Mouse (Mus musculus): Measurements from ENCODE around the gene Fermt1. TPM values are rescaled to one million over a fixed set of nuclear protein-coding genes. Genes with fewer than 3 reads are reported as not detected.
A peak's percentile ranks its signal among the peaks of the same experiment; 100 is the strongest.

Gene Fermt1
- polyA plus RNA-seq (2012; rRNA removed): 11.2 and 19.7 TPM in 2 replicates

DNA sequence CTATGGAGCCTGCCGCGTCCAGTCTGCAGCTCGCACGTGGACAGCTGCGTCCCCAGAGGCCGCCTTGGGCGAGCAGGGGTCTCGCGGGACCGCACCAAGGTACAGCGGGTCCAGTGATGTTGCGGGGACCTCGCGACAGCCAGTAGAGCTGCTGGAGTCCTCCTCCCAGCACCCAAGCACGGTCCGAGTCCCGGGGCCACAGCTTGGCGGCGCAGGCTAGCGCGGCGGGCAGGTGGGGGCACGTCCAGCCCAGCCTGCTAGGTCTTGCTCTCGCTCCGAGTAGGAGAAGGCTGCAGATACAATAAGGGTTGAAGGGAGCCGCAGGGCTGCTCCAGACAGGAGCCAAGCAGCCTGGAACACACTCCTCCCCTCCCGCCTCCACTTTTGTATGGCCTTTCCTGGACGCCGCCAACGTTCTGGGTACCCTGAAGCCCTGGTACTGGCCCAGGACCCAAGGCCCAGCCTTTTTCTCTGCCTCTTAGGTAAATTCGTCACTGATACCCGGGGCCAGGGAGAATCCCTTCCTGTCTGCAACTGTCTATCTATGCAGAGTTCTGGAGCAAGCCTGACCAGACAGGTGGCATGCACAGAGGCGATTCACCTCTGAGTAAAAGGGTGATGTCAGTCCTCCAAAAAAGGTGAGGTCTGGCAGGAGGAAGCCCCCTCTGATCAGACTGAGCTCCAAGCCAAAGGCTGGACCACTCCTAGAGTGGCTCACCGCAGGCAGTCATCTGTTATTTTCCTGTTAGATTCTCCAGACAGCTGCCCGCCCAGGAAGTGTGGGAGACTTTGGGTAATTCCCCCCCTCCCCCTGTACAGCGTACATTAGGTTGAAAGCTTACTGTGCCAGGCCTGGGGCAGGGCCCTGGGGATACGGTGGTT lies at the start of gene Fermt1:
TSS of gene Fermt1 (minus strand) at position 581 of the 882 bp plus-strand sequence.
- Histone ChIP-seq H3K36me3 (ENCODE audit: control insufficient read depth, insufficient read depth, low read length) (peaks cover 3% of the 10 kb centered on the region; the same call in 1 of the 2 replicates), H3K4me1 (ENCODE audit: control insufficient read depth, insufficient read depth, insufficient read length, low read length) (peaks cover 11% of the 10 kb centered on the region; the same call in 1 of the 2 replicates), H3K27ac (ENCODE audit: insufficient read depth, low read depth, low read length) (peak within 1 kb of the TSS; percentile 84), H3K4me3 (ENCODE audit: low read depth, low read length) (peak within 1 kb of the TSS; percentile 78), H3K27me3 (ENCODE audit: control insufficient read depth, insufficient read depth, low read length) (no peaks in the 10 kb centered on the region)
- WGBS: 2% methylated on average over 37 of the region's 37 CpGs
- TF ChIP-seq POLR2A (IDR thresholded peaks at IDR 0.05; ENCODE audit: low read depth, low read length) (peak; percentile 28; the same call in 1 of the 2 replicates), CTCF (IDR thresholded peaks at IDR 0.05; ENCODE audit: extremely low read depth, insufficient read length, insufficient replicate concordance, low read depth, low read length) (no peak)

DNA sequence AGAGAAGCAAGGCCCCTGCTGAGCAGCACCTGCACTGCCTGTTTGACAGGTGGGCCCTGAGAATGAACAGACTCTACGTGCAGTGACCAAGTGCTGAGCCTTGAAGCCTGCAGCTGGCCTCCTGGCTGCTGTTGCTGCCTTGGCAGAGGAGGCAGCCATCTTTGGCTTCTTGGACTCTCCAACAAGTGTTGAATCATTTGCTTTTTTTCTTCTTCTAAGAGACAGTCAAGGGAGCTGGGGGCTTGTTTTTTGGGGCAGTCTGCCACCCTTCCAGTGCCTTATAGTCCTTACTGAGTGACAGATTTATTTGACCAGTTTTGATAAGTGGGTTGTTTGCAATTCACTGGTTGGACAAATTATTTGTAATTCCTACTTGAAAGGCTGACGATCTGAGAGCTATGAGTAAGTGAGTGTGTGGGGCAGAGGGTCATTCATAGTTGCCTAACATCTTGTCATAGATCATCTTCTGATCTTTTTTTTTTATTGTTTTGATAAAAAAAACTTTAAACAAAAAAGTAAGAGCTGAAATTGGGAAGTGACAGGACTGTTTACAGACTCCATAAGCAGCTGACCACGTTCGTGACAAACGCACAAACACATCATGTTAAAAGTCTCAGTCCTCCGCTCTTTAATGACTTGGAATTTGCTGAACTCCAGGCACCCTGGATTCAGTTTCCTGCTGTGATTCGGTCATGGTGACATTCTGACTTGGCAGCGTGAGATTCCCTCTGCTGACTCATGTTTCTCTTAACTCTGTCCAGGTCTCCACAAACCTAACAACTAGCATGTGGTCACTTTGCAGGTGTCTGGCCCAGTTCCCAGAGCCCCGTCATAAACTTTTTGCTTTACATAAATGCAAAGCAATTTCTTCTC lies 47.2 kb upstream of the Fermt1 start:
- H3K27me3 ChIP-seq (ENCODE audit: control insufficient read depth, insufficient read depth, low read length): no peaks in the 10 kb centered on the region
- H3K4me3 ChIP-seq (ENCODE audit: low read depth, low read length): no peak overlapping the region
- TF ChIP-seq POLR2A (IDR thresholded peaks at IDR 0.05; ENCODE audit: low read depth, low read length) (no peak), CTCF (IDR thresholded peaks at IDR 0.05; ENCODE audit: extremely low read depth, insufficient read length, insufficient replicate concordance, low read depth, low read length) (no peak)
- 33% methylated on average over 9 of the region's 9 CpGs for WGBS
- no peaks in the 10 kb centered on the region for H3K36me3 ChIP-seq (ENCODE audit: control insufficient read depth, insufficient read depth, low read length)
- no peak overlapping the region for H3K27ac ChIP-seq (ENCODE audit: insufficient read depth, low read depth, low read length)
- H3K4me1 ChIP-seq (ENCODE audit: control insufficient read depth, insufficient read depth, insufficient read length, low read length): no peaks in the 10 kb centered on the region; the same call in 1 of the 2 replicates

- no peaks in the 10 kb centered on the region; the same call in 1 of the 2 replicates for H3K4me1 ChIP-seq (ENCODE audit: control insufficient read depth, insufficient read depth, insufficient read length, low read length)
- no peak overlapping the region for H3K4me3 ChIP-seq (ENCODE audit: low read depth, low read length)
- H3K36me3 ChIP-seq (ENCODE audit: control insufficient read depth, insufficient read depth, low read length): no peaks in the 10 kb centered on the region
- H3K27me3 ChIP-seq (ENCODE audit: control insufficient read depth, insufficient read depth, low read length): no peaks in the 10 kb centered on the region
- no peak for TF ChIP-seq POLR2A (IDR thresholded peaks at IDR 0.05; ENCODE audit: low read depth, low read length)
- TF ChIP-seq CTCF (IDR thresholded peaks at IDR 0.05; ENCODE audit: extremely low read depth, insufficient read length, insufficient replicate concordance, low read depth, low read length): no peak
- WGBS: 27% methylated on average over 11 of the region's 11 CpGs
- H3K27ac ChIP-seq (ENCODE audit: insufficient read depth, low read depth, low read length): peak overlapping the region; percentile 46
Measured at GRCm38 (mm10) chr2:132989778-132990564, 44.3 kb upstream of the Fermt1 start.

DNA sequence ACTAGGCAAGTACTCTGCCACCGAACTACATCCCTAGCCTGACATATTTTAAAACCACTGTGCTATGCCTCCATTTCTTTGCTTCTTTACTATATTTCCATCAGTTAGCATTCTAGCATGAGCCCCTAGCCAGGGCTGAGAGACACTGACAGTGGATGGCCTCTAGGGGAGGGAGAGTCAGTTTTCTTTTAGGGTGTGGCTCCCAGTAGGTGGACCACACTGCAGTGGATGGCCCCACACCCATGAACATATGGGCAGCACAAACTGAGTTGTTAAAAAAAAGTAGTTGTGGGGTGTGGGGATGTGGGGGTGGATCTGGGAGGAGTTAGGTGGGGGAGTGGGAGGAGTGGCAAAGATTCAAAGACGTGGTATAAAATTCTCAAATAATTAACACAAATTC lies 27.6 kb upstream of the Fermt1 start:
- H3K27me3 ChIP-seq (ENCODE audit: control insufficient read depth, insufficient read depth, low read length): no peaks in the 10 kb centered on the region
- H3K27ac ChIP-seq (ENCODE audit: insufficient read depth, low read depth, low read length): no peak overlapping the region
- 64% methylated on average over 2 of the region's 2 CpGs for WGBS
- H3K36me3 ChIP-seq (ENCODE audit: control insufficient read depth, insufficient read depth, low read length): no peaks in the 10 kb centered on the region
- H3K4me1 ChIP-seq (ENCODE audit: control insufficient read depth, insufficient read depth, insufficient read length, low read length): no peaks in the 10 kb centered on the region
- no peak overlapping the region for H3K4me3 ChIP-seq (ENCODE audit: low read depth, low read length)
- TF ChIP-seq CTCF (IDR thresholded peaks at IDR 0.05; ENCODE audit: extremely low read depth, insufficient read length, insufficient replicate concordance, low read depth, low read length): no peak
- no peak for TF ChIP-seq POLR2A (IDR thresholded peaks at IDR 0.05; ENCODE audit: low read depth, low read length)

- Histone ChIP-seq H3K4me3 (ENCODE audit: low read depth, low read length) (no peak overlapping the region), H3K36me3 (ENCODE audit: control insufficient read depth, insufficient read depth, low read length) (no peaks in the 10 kb centered on the region), H3K27ac (ENCODE audit: insufficient read depth, low read depth, low read length) (no peak overlapping the region), H3K27me3 (ENCODE audit: control insufficient read depth, insufficient read depth, low read length) (no peaks in the 10 kb centered on the region), H3K4me1 (ENCODE audit: control insufficient read depth, insufficient read depth, insufficient read length, low read length) (no peaks in the 10 kb centered on the region)
- 25% methylated on average over 4 of the region's 4 CpGs for WGBS
- TF ChIP-seq CTCF (IDR thresholded peaks at IDR 0.05; ENCODE audit: extremely low read depth, insufficient read length, insufficient replicate concordance, low read depth, low read length) (0 out of 2 replicates have a peak, but pooled peaks have one; percentile 15), POLR2A (IDR thresholded peaks at IDR 0.05; ENCODE audit: low read depth, low read length) (no peak)
Measured at GRCm38 (mm10) chr2:132970772-132971173, 25.1 kb upstream of the Fermt1 start.

GRCm38 (mm10) chr2:132957786-132958185 lies 12.1 kb upstream of the Fermt1 start:
- 73% methylated on average over 1 of the region's 1 CpGs for WGBS
- no peak for TF ChIP-seq POLR2A (IDR thresholded peaks at IDR 0.05; ENCODE audit: low read depth, low read length)
- TF ChIP-seq CTCF (IDR thresholded peaks at IDR 0.05; ENCODE audit: extremely low read depth, insufficient read length, insufficient replicate concordance, low read depth, low read length): no peak
- H3K36me3 ChIP-seq (ENCODE audit: control insufficient read depth, insufficient read depth, low read length): no peaks in the 10 kb centered on the region
- no peaks in the 10 kb centered on the region for H3K27me3 ChIP-seq (ENCODE audit: control insufficient read depth, insufficient read depth, low read length)
- no peak overlapping the region for H3K4me3 ChIP-seq (ENCODE audit: low read depth, low read length)
- H3K4me1 ChIP-seq (ENCODE audit: control insufficient read depth, insufficient read depth, insufficient read length, low read length): no peaks in the 10 kb centered on the region
- no peak overlapping the region for H3K27ac ChIP-seq (ENCODE audit: insufficient read depth, low read depth, low read length)

Measured in small intestine, adult 2 months (tissue).